Mouse (Mus musculus) stomach, postnatal 0 days (tissue): ENCODE results near the gene Mdga2.

Experiments used
- CTCF ChIP-seq: IDR thresholded peaks from 2 replicates; pipeline ENCODE4 v1.5.1; 2016; ENCODE audit warnings: antibody characterized with exemption, low read depth, mild to moderate bottlenecking, moderate library complexity
- EP300 ChIP-seq: optimal IDR thresholded peaks from 2 replicates; pipeline ENCODE3; 2016; ENCODE audit warnings: antibody characterized with exemption

DNA sequence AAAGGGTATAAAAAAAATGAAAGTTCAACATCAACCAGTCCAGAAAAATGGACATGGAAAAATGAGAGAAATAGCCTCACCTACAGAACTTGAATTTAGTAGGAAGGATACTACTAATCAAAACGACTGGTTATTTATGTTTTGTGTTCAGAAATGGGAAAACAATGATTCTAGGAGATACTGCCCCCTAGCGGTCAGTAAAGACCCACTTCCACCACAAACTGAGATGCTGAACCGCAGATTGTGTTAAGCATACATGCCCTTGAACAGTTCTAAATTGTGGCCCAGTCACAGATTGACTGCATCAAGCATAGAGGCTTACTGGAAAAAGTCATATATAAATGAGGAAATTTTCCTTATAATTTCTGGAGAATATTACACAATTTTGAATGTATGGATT is 369.2 kb downstream of the Mdga2 start:
- TF ChIP-seq CTCF = peak; percentile 72
- TF ChIP-seq EP300 = no peak
